31 mouse cellular contexts compared by ENCODE assay signal in genomic region chr5:144431481-144431880, GRCm38 (mm10).
DNase-seq lines count a peak whose midpoint lies in the region; ATAC-seq and TF ChIP-seq lines count a peak whose summit lies in the region.
"Had no signal": no experiment of that assay in that cellular context is flagged by ENCODE, and none has a peak within 500 bp of the region (broad histone marks: within the 10 kb centered on the region; RNA-seq: fewer than 3 reads in every experiment).

No protein-coding gene starts in this region.

- no peaks in the 10 kb centered on the region for H3K4me1 ChIP-seq in forebrain, postnatal 0 days (ENCODE audit: insufficient read depth)
- H3K4me1 ChIP-seq in forebrain, embryonic 15.5 days, result no peaks in the 10 kb centered on the region
- H3K4me1 ChIP-seq in midbrain, embryonic 16.5 days (ENCODE audit: control insufficient read depth, insufficient read depth, low read length), result no peaks in the 10 kb centered on the region
- H3K4me1 ChIP-seq in embryonic facial prominence, embryonic 10.5 days, result no peaks in the 10 kb centered on the region
- H3K4me1 ChIP-seq: forebrain, embryonic 10.5 days; kidney, embryonic 15.5 days; liver, embryonic 12.5 days had no signal

- H3K4me2 ChIP-seq in forebrain, postnatal 0 days (ENCODE audit: low read depth), result no peak overlapping the region
- no peak overlapping the region for H3K4me2 ChIP-seq in forebrain, embryonic 15.5 days (replicated peaks)
- H3K4me2 ChIP-seq in midbrain, embryonic 16.5 days (ENCODE audit: low read length), result no peak overlapping the region
- H3K4me2 ChIP-seq: embryonic facial prominence, embryonic 13.5 days; heart, embryonic 12.5 days; kidney, embryonic 15.5 days; liver, embryonic 12.5 days had no signal

- H3K9me3 ChIP-seq in forebrain, postnatal 0 days (ENCODE audit: low read length), result no peaks in the 10 kb centered on the region
- no peaks in the 10 kb centered on the region for H3K9me3 ChIP-seq in forebrain, embryonic 15.5 days
- no peaks in the 10 kb centered on the region for H3K9me3 ChIP-seq in midbrain, embryonic 16.5 days (replicated peaks; ENCODE audit: control insufficient read depth, low read length, poor library complexity, severe bottlenecking)
- H3K9me3 ChIP-seq in embryonic facial prominence, embryonic 10.5 days, result no peaks in the 10 kb centered on the region
- H3K9me3 ChIP-seq: embryonic facial prominence, embryonic 13.5 days; forebrain, embryonic 10.5 days; heart, embryonic 12.5 days; kidney, embryonic 15.5 days; liver, embryonic 12.5 days had no signal

- no peak overlapping the region for H3K4me3 ChIP-seq in forebrain, postnatal 0 days (ENCODE audit: low read depth, low read length)
- H3K4me3 ChIP-seq in forebrain, embryonic 15.5 days, result no peak overlapping the region
- H3K4me3 ChIP-seq in layer of hippocampus, adult 2 months, result no peak overlapping the region
- H3K4me3 ChIP-seq in midbrain, embryonic 16.5 days (ENCODE audit: low read depth, low read length), result no peak overlapping the region
- H3K4me3 ChIP-seq in embryonic facial prominence, embryonic 10.5 days, result no peak overlapping the region
- H3K4me3 ChIP-seq: embryonic facial prominence, embryonic 13.5 days; forebrain, embryonic 10.5 days; heart, adult 2 months; heart, embryonic 12.5 days; kidney, embryonic 15.5 days; liver, embryonic 12.5 days had no signal

- WGBS in forebrain, postnatal 0 days, result 62% methylated on average over 6 of the region's 6 CpGs
- WGBS in forebrain, embryonic 15.5 days, result 60% methylated on average over 6 of the region's 6 CpGs
- 51% methylated on average over 6 of the region's 6 CpGs for WGBS in midbrain, embryonic 16.5 days
- WGBS in embryonic facial prominence, embryonic 10.5 days, result 87% methylated on average over 6 of the region's 6 CpGs

- ATAC-seq in forebrain, postnatal 0 days, result peak; percentile 55
- no peak for ATAC-seq in forebrain, embryonic 15.5 days (replicated peaks)
- 0 out of 2 replicates have a peak, but pooled peaks have one; percentile 36 for ATAC-seq in midbrain, embryonic 16.5 days
- ATAC-seq: liver, embryonic 12.5 days; liver, postnatal 0 days; Patski had no signal

- TF ChIP-seq CTCF in forebrain, postnatal 0 days (IDR thresholded peaks at IDR 0.05; ENCODE audit: low read depth), result no peak
- peak; percentile 36 for TF ChIP-seq CTCF in layer of hippocampus, adult 2 months (conservative IDR thresholded peaks at IDR 0.05)

- no peaks in the 10 kb centered on the region for H3K27me3 ChIP-seq in forebrain, postnatal 0 days (ENCODE audit: insufficient read depth, low read length)
- no peaks in the 10 kb centered on the region for H3K27me3 ChIP-seq in forebrain, embryonic 15.5 days
- no peaks in the 10 kb centered on the region for H3K27me3 ChIP-seq in midbrain, embryonic 16.5 days (ENCODE audit: control insufficient read depth, insufficient read depth, low read depth, low read length)
- no peaks in the 10 kb centered on the region for H3K27me3 ChIP-seq in embryonic facial prominence, embryonic 10.5 days (replicated peaks; ENCODE audit: low read depth, poor library complexity, severe bottlenecking)
- H3K27me3 ChIP-seq: embryonic facial prominence, embryonic 13.5 days; heart, embryonic 12.5 days; kidney, embryonic 15.5 days; liver, embryonic 12.5 days had no signal

- H3K36me3 ChIP-seq in forebrain, postnatal 0 days (ENCODE audit: insufficient read depth), result no peaks in the 10 kb centered on the region
- H3K36me3 ChIP-seq in forebrain, embryonic 15.5 days, result no peaks in the 10 kb centered on the region
- H3K36me3 ChIP-seq in midbrain, embryonic 16.5 days (ENCODE audit: control insufficient read depth, insufficient read depth, low read length), result no peaks in the 10 kb centered on the region
- H3K36me3 ChIP-seq in embryonic facial prominence, embryonic 10.5 days (replicated peaks), result no peaks in the 10 kb centered on the region
- H3K36me3 ChIP-seq: embryonic facial prominence, embryonic 13.5 days; forebrain, embryonic 10.5 days; G1E; heart, embryonic 12.5 days; kidney, embryonic 15.5 days; liver, embryonic 12.5 days had no signal

- H3K27ac ChIP-seq in forebrain, postnatal 0 days (ENCODE audit: low read depth, low read length), result no peak overlapping the region
- H3K27ac ChIP-seq in forebrain, embryonic 15.5 days (replicated peaks), result no peak overlapping the region
- no peak overlapping the region for H3K27ac ChIP-seq in layer of hippocampus, adult 2 months
- 0 out of 2 replicates have a peak overlapping the region, but pooled peaks have one; percentile 24 for H3K27ac ChIP-seq in midbrain, embryonic 16.5 days (ENCODE audit: low read length)
- H3K27ac ChIP-seq in embryonic facial prominence, embryonic 10.5 days (replicated peaks), result no peak overlapping the region
- H3K27ac ChIP-seq: embryonic facial prominence, embryonic 13.5 days; forebrain, embryonic 10.5 days; heart, adult 2 months; kidney, embryonic 15.5 days; liver, embryonic 12.5 days; stomach, postnatal 0 days had no signal

- DNase-seq in forebrain, postnatal 0 days, result peak; percentile 35
- DNase-seq in layer of hippocampus, adult 2 months (ENCODE audit: low spot score in 2 of 2), result no peak
- DNase-seq in layer of hippocampus, adult 11-12 months (ENCODE audit: low spot score), result no peak
- peak; percentile 13 for DNase-seq in brain, adult 2 months (ENCODE audit: low read depth, low spot score)
- no peak for DNase-seq in spleen, postnatal 14 days (ENCODE audit: low spot score in 2 of 2)
- no peak for DNase-seq in embryonic facial prominence, embryonic 10.5 days (ENCODE audit: low spot score)
- DNase-seq: adrenal gland, postnatal 10 days; cerebellum, adult 11-12 months; cerebellum, adult 9-11 months; embryo, embryonic 11 days; gastrocnemius, postnatal 25 days; heart, adult 2 months; heart, postnatal 4 days; kidney, adult 18-20 months; kidney, postnatal 25 days; left cerebral cortex, postnatal 4 days; liver, postnatal 0 days; lung, postnatal 36 days; right cerebral cortex, postnatal 14 days; thymus, adult 18-20 months; thymus, postnatal 25 days had no signal

- no peak overlapping the region for H3K9ac ChIP-seq in forebrain, postnatal 0 days
- no peak overlapping the region for H3K9ac ChIP-seq in forebrain, embryonic 15.5 days (replicated peaks)
- H3K9ac ChIP-seq in midbrain, embryonic 16.5 days (ENCODE audit: low read depth, low read length), result no peak overlapping the region
- H3K9ac ChIP-seq: embryonic facial prominence, embryonic 13.5 days; heart, embryonic 12.5 days; kidney, embryonic 15.5 days; liver, embryonic 12.5 days; liver, postnatal 0 days had no signal

Comparison
In these comparisons a context has a peak if more than half of its experiments do, and no peak if none do; other contexts are left out.
1. DNase-seq: peak in forebrain, postnatal 0 days (single experiment) and brain, adult 2 months (single experiment); none in layer of hippocampus, adult 2 months (0 of 2), layer of hippocampus, adult 11-12 months (single experiment), spleen, postnatal 14 days (0 of 2) and embryonic facial prominence, embryonic 10.5 days (single experiment).